Mouse (Mus musculus) liver, embryonic 12.5 days (tissue): ENCODE data around the gene Gm19345. TPM values are rescaled to one million over a fixed set of nuclear protein-coding genes. Genes with fewer than 3 reads are reported as not detected.

Experiments
- ATAC-seq: fragments of 200-750 bp; cut with Nextera tagmentation; 2 replicates; pipeline ENCODE4 v1.8.0; 2017; ENCODE audit warnings: moderate number of reproducible peaks, mild to moderate bottlenecking, moderate library complexity
- H3K27ac ChIP-seq: fragments of 300-500 bp; sonication (generic); 2 replicates; pipeline ENCODE4 v1.5.1; 2016; ENCODE audit warnings: mild to moderate bottlenecking
- H3K27me3 ChIP-seq: fragments of 300-500 bp; sonication (generic); replicated peaks from 2 replicates; pipeline ENCODE4 v1.6.1; 2016; ENCODE audit warnings: mild to moderate bottlenecking, moderate library complexity
- H3K36me3 ChIP-seq: fragments of 300-500 bp; sonication (generic); 2 replicates; pipeline ENCODE4 v1.6.1; 2016; ENCODE audit warnings: mild to moderate bottlenecking, moderate library complexity
- H3K4me1 ChIP-seq: fragments of 300-500 bp; sonication (generic); 2 replicates; pipeline ENCODE4 v1.6.1; 2016
- H3K4me2 ChIP-seq: fragments of 300-500 bp; sonication (generic); 2 replicates; pipeline ENCODE4 v1.6.1; 2016; ENCODE audit warnings: mild to moderate bottlenecking, moderate library complexity
- H3K4me3 ChIP-seq: fragments of 300-500 bp; sonication (generic); 2 replicates; pipeline ENCODE4 v1.5.1; 2016; ENCODE audit warnings: mild to moderate bottlenecking, moderate library complexity
- H3K9ac ChIP-seq: fragments of 300-500 bp; sonication (generic); 2 replicates; pipeline ENCODE4 v1.6.1; 2016; ENCODE audit warnings: mild to moderate bottlenecking, moderate library complexity
- H3K9me3 ChIP-seq: fragments of 300-500 bp; sonication (generic); replicated peaks from 2 replicates; pipeline ENCODE4 v1.6.1; 2016; ENCODE audit warnings: mild to moderate bottlenecking, moderate library complexity
- WGBS: fragments of 180-500 bp; shearing (Covaris S2); methylation state at CpG from one replicate; pipeline ENCODE4 v1.1.7; 2016; ENCODE audit not compliant: insufficient replicate concordance; 5-methylcytosine and 5-hydroxymethylcytosine counted together
- polyA plus RNA-seq: library from polyadenylated mRNA; unstranded; fragments of >200 nt; fragmentation: Nextera tagmentation; extraction: Ambion mirVana; gene quantifications from 2 replicates; pipeline ENCODE4 v1.2.1, GENCODE M21; 2016

Gene Gm19345
- polyA plus RNA-seq, 1 experiment from 2014 or later = not detected

DNA sequence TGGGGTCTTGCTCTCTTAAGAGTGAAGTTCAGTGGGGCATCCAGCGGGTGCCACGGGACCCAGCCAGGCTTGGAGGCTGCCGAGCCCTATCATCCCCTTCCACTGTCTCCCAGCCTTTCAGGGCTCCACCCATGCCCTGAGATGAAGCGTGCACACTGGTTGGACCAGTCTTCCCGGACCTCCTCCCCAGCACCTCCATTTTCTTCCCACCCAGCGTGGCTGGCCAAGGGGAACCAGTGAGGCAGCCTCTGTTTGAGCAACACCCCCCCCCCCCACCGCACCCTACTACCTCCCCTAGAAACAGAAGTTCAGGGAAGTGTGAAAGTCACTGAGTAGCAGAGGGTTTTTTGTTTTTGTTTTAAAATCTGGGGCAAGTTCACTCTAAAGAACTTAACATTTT is 36.0 kb downstream of the Gm19345 start, which contains the start of gene Ceacam19:
Gene Ceacam19 (minus strand): TSS at position 117 of the 400 bp plus-strand sequence.
- H3K9ac ChIP-seq = no peak within 1 kb of the TSS
- no peak within 1 kb of the TSS for H3K4me2 ChIP-seq
- no peaks in the 10 kb centered on the region for H3K4me1 ChIP-seq
- H3K9me3 ChIP-seq = no peaks in the 10 kb centered on the region
- ATAC-seq = no peak
- H3K27ac ChIP-seq = no peak within 1 kb of the TSS
- 0 out of 2 replicates have a peak, but pooled peaks cover 3% of the 10 kb centered on the region for H3K27me3 ChIP-seq
- H3K4me3 ChIP-seq = no peak within 1 kb of the TSS
- 47% methylated on average over 7 of the region's 7 CpGs for WGBS
- H3K36me3 ChIP-seq = no peaks in the 10 kb centered on the region

- no peak overlapping the region for H3K9ac ChIP-seq
- ATAC-seq = no peak
- no peaks in the 10 kb centered on the region for H3K36me3 ChIP-seq
- 34% methylated on average over 8 of the region's 8 CpGs for WGBS
- H3K4me1 ChIP-seq = no peaks in the 10 kb centered on the region
- H3K27ac ChIP-seq = no peak overlapping the region
- 0 out of 2 replicates have a peak, but pooled peaks cover 3% of the 10 kb centered on the region for H3K27me3 ChIP-seq
- no peak overlapping the region for H3K4me3 ChIP-seq
- H3K9me3 ChIP-seq = no peaks in the 10 kb centered on the region
- no peak overlapping the region for H3K4me2 ChIP-seq
Measured at GRCm38 (mm10) chr7:19889881-19890280, 38.1 kb downstream of the Gm19345 start.

Other genes starting within 250 kb of the Gm19345 start
- 23.9 and 24.2 TPM in 2 replicates for gene Clasrp, start 247.5 kb upstream of the Gm19345 start, polyA plus RNA-seq
- 1.9 and 2.6 TPM in 2 replicates for gene Relb, start 222.6 kb upstream of the Gm19345 start, polyA plus RNA-seq
- 75.1 and 75.2 TPM in 2 replicates for gene Clptm1, start 187.0 kb upstream of the Gm19345 start, polyA plus RNA-seq
- 389 and 406 TPM in 2 replicates for gene Apoc2, start 174.1 kb upstream of the Gm19345 start, polyA plus RNA-seq
- gene Gm44805, start 170.6 kb upstream of the Gm19345 start, polyA plus RNA-seq = 2.7 and 4.9 TPM in 2 replicates
- 15.4 and 18.1 TPM in 2 replicates for gene Apoc4, start 170.5 kb upstream of the Gm19345 start, polyA plus RNA-seq
- 190 and 197 TPM in 2 replicates for gene Apoc1, start 159.3 kb upstream of the Gm19345 start, polyA plus RNA-seq
- 1,254 and 1,289 TPM in 2 replicates for gene Apoe, start 152.8 kb upstream of the Gm19345 start, polyA plus RNA-seq
- 188 and 207 TPM in 2 replicates for gene Tomm40, start 136.6 kb upstream of the Gm19345 start, polyA plus RNA-seq
- gene Nectin2, start 101.5 kb upstream of the Gm19345 start, polyA plus RNA-seq = 31.9 and 34.4 TPM in 2 replicates
- gene Bcam, start 81.0 kb upstream of the Gm19345 start, polyA plus RNA-seq = 11.1 and 11.3 TPM in 2 replicates
- 0.95 and 1.0 TPM in 2 replicates for gene Cblc, start 55.2 kb upstream of the Gm19345 start, polyA plus RNA-seq
- 3.7 and 5.4 TPM in 2 replicates for gene Bcl3, start 29.2 kb upstream of the Gm19345 start, polyA plus RNA-seq
- gene Ceacam16, start 9.3 kb downstream of the Gm19345 start, polyA plus RNA-seq = not detected in 2 replicates
- gene Ceacam19, start 36.0 kb downstream of the Gm19345 start, polyA plus RNA-seq = not detected in 2 replicates
- gene Pvr, start 69.2 kb downstream of the Gm19345 start, polyA plus RNA-seq = 3.6 and 3.9 TPM in 2 replicates
- gene Igsf23, start 98.8 kb downstream of the Gm19345 start, polyA plus RNA-seq = 0.26 and 0.30 TPM in 2 replicates
- not detected in 2 replicates for gene Ceacam20, start 113.4 kb downstream of the Gm19345 start, polyA plus RNA-seq
- gene Nlrp9b, start 139.5 kb downstream of the Gm19345 start, polyA plus RNA-seq = not detected in 2 replicates
- gene Vmn1r91, start 247.7 kb downstream of the Gm19345 start, polyA plus RNA-seq = not detected in 2 replicates